Mouse (Mus musculus) T-helper 1 cell (primary cell): ENCODE results near the gene Fgfr2.

ENCODE experiments used
- in situ Hi-C: fragments of 300-600 bp; cut with MboI, MseI; formaldehyde crosslinking; loops from one replicate; pipeline ENCODE4 v1.15.1; 2025; ENCODE audit warnings: high pct_unique_total_duplicates

Gene Fgfr2

GRCm38 (mm10) chr7:130716989-130717388 lies 2406.2 kb downstream of the Fgfr2 start:
- in situ Hi-C loops, result no loop called here

- in situ Hi-C loops, result no loop called here
These were observed 2406.8 kb downstream of the Fgfr2 start for GRCm38 (mm10) chr7:130716341-130716740.

- in situ Hi-C loops, result no loop called here
These were observed 2407.7 kb downstream of the Fgfr2 start for GRCm38 (mm10) chr7:130715467-130715866.

- in situ Hi-C loops, result no loop called here
These were observed 2409.8 kb downstream of the Fgfr2 start for GRCm38 (mm10) chr7:130713319-130713718.

- in situ Hi-C loops, result no loop called here
These were observed 2411.3 kb downstream of the Fgfr2 start for GRCm38 (mm10) chr7:130711851-130712250.

GRCm38 (mm10) chr7:130709372-130710274 lies 2413.5 kb downstream of the Fgfr2 start:
- in situ Hi-C loops, result no loop called here

- in situ Hi-C loops, result no loop called here
These were observed 2414.2 kb downstream of the Fgfr2 start for GRCm38 (mm10) chr7:130708940-130709339.

GRCm38 (mm10) chr7:130705230-130705629 lies 2417.9 kb downstream of the Fgfr2 start:
- in situ Hi-C loops, result no loop called here

- in situ Hi-C loops, result no loop called here
These were observed 2421.8 kb downstream of the Fgfr2 start for GRCm38 (mm10) chr7:130701336-130701735.

- in situ Hi-C loops, result no loop called here
These were observed 2424.7 kb downstream of the Fgfr2 start for GRCm38 (mm10) chr7:130698480-130698879.

GRCm38 (mm10) chr7:130696347-130697234 lies 2426.6 kb downstream of the Fgfr2 start:
- in situ Hi-C loops, result no loop called here

- in situ Hi-C loops, result no loop called here
These were observed 2427.3 kb downstream of the Fgfr2 start for GRCm38 (mm10) chr7:130695669-130696338.

- in situ Hi-C loops, result no loop called here
These were observed 2429.4 kb downstream of the Fgfr2 start for GRCm38 (mm10) chr7:130693800-130694193.

- in situ Hi-C loops, result no loop called here
These were observed 2430.0 kb downstream of the Fgfr2 start for GRCm38 (mm10) chr7:130692943-130693799.

GRCm38 (mm10) chr7:130692392-130692942 lies 2430.7 kb downstream of the Fgfr2 start:
- in situ Hi-C loops, result no loop called here

- in situ Hi-C loops, result no loop called here
These were observed 2431.2 kb downstream of the Fgfr2 start for GRCm38 (mm10) chr7:130691931-130692330.

GRCm38 (mm10) chr7:130690869-130691268 lies 2432.3 kb downstream of the Fgfr2 start:
- in situ Hi-C loops, result no loop called here

GRCm38 (mm10) chr7:130688601-130689000 lies 2434.5 kb downstream of the Fgfr2 start:
- in situ Hi-C loops, result no loop called here

GRCm38 (mm10) chr7:130681798-130682197 lies 2441.4 kb downstream of the Fgfr2 start:
- in situ Hi-C loops, result no loop called here

- in situ Hi-C loops, result loop anchor here (5.0 kb wide), 1 partner anchor 59 kb away; no protein-coding TSS in a partner anchor
These were observed 2444.7 kb downstream of the Fgfr2 start for GRCm38 (mm10) chr7:130678414-130678813.
